Mouse (Mus musculus): ENCODE measurements at regions not wholly inside any gene's neighbourhood (a gene's known extent, or its start where the extent isn't known, plus 50 kb on each side); places are given as distances from the start of the nearest gene placed in this dataset.

- no peak for DNase-seq (ENCODE audit: low spot score)
Measured at GRCm38 (mm10) chrX:35791273-35791672, 97.4 kb upstream of the Dock11 start.

- DNase-seq (ENCODE audit: low spot score) = peak; percentile 38
Measured at GRCm38 (mm10) chrX:35813206-35813605, 75.4 kb upstream of the Dock11 start.

GRCm38 (mm10) chrX:35834411-35834810 is 54.2 kb upstream of the Dock11 start:
- DNase-seq (ENCODE audit: low spot score) = peak; percentile 4

- no peak for DNase-seq (ENCODE audit: low spot score)
Measured at GRCm38 (mm10) chrX:35838064-35838463, 50.6 kb upstream of the Dock11 start.

Data from urinary bladder, postnatal 14 days (tissue).